Mouse (Mus musculus): ENCODE measurements around the gene Ipmk.

DNA sequence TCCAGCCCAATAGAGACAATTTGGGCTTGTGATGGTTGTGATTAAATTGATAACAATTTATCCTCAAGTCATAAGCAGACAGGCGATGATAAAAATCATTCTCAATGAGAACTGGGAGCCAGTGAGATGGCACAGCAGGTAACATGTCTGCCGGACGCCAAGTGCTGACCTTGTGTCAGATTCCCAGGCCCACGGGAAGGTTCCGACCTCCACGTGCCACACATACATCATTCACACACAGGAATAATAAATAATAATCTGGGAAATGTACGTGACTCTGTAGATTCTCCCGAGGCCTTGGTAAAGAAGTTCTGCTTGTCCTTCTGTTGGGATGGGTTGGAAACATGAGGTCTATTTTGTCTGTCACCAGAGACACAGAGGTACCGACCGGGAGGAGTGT lies 20.2 kb upstream of the Ipmk start:
- TF ChIP-seq POLR2A (IDR thresholded peaks at IDR 0.05; ENCODE audit: control insufficient read depth, extremely low read depth, insufficient read depth, low read length, poor library complexity) (no peak), CTCF (IDR thresholded peaks at IDR 0.05; ENCODE audit: borderline replicate concordance, control insufficient read depth, extremely low read depth, insufficient read depth, low read length, poor library complexity) (no peak)
